Mouse (Mus musculus) intestine, postnatal 0 days (tissue): ENCODE measurements around the gene Cnot1. TPM values are rescaled to one million over a fixed set of nuclear protein-coding genes. Genes with fewer than 3 reads are reported as not detected.

ENCODE experiments used
- ATAC-seq: fragments of 200-750 bp; cut with Nextera tagmentation; 2 replicates; pipeline ENCODE4 v1.8.0; 2017; ENCODE audit warnings: mild to moderate bottlenecking, moderate TSS enrichment, moderate library complexity
- H3K27ac ChIP-seq: fragments of 300-500 bp; sonication (generic); 2 replicates; pipeline ENCODE4 v1.5.1; 2014; ENCODE audit warnings: mild to moderate bottlenecking, low read depth, low read length, moderate library complexity
- H3K27me3 ChIP-seq: fragments of 300-500 bp; sonication (generic); replicated peaks from 2 replicates; pipeline ENCODE4 v1.6.1; 2014; ENCODE audit warnings: low read length, mixed read lengths; ENCODE audit not compliant: control insufficient read depth, insufficient read depth
- H3K36me3 ChIP-seq: fragments of 300-500 bp; sonication (generic); 2 replicates; pipeline ENCODE4 v1.6.1; 2014; ENCODE audit warnings: mild to moderate bottlenecking, moderate library complexity; ENCODE audit not compliant: control insufficient read depth, insufficient read depth
- H3K4me1 ChIP-seq: fragments of 300-500 bp; sonication (generic); replicated peaks from 2 replicates; pipeline ENCODE4 v1.6.1; 2014; ENCODE audit warnings: antibody characterized with exemption, low read length, mixed read lengths; ENCODE audit not compliant: control insufficient read depth, insufficient read depth
- H3K4me2 ChIP-seq: fragments of 300-500 bp; sonication (generic); replicated peaks from 2 replicates; pipeline ENCODE4 v1.6.1; 2014; ENCODE audit warnings: low read depth, mild to moderate bottlenecking, moderate library complexity
- H3K4me3 ChIP-seq: fragments of 300-500 bp; sonication (generic); 2 replicates; pipeline ENCODE4 v1.5.1; 2014; ENCODE audit warnings: low read depth, low read length
- H3K9ac ChIP-seq: fragments of 300-500 bp; sonication (generic); 2 replicates; pipeline ENCODE4 v1.6.1; 2014; ENCODE audit warnings: mild to moderate bottlenecking, low read depth, low read length
- H3K9me3 ChIP-seq: fragments of 300-500 bp; sonication (generic); 2 replicates; pipeline ENCODE4 v1.6.1; 2016; ENCODE audit warnings: mixed run types; ENCODE audit not compliant: control insufficient read depth
- CTCF ChIP-seq: sonication (generic); IDR thresholded peaks from 2 replicates; pipeline ENCODE4 v1.5.1; 2016; ENCODE audit warnings: low read depth, mild to moderate bottlenecking, control low read depth, antibody characterized with exemption, moderate library complexity
- WGBS: fragments of 180-500 bp; shearing (Covaris S2); extraction: QIAGEN DNeasy Blood & Tissue Kit; methylation state at CpG from one replicate; pipeline ENCODE4 v1.1.7; 2014; 5-methylcytosine and 5-hydroxymethylcytosine counted together
- polyA plus RNA-seq: library from polyadenylated mRNA; unstranded; fragments of >200 nt; fragmentation: Nextera tagmentation; extraction: Ambion mirVana; gene quantifications from 2 replicates; pipeline ENCODE4 v1.2.1, GENCODE M21; 2015

Gene Cnot1
- polyA plus RNA-seq, 1 experiment from 2014 or later: 18.2 TPM

- Histone ChIP-seq H3K4me3 (peak overlapping the region; percentile 50), H3K4me1 (peaks cover 11% of the 10 kb centered on the region; the same call in 1 of the 2 replicates), H3K9ac (peak overlapping the region; percentile 38), H3K27me3 (0 out of 2 replicates have a peak, but pooled peaks cover 11% of the 10 kb centered on the region), H3K9me3 (no peaks in the 10 kb centered on the region), H3K36me3 (no peaks in the 10 kb centered on the region), H3K27ac (no peak overlapping the region), H3K4me2 (peak overlapping the region; percentile 98)
- TF ChIP-seq CTCF: no peak
- WGBS: 2% methylated on average over 34 of the region's 34 CpGs
- peak; percentile 72 for ATAC-seq
Observed at GRCm38 (mm10) chr8:95702480-95703446, 104.5 kb downstream of the Cnot1 start.

- no peak overlapping the region for H3K9ac ChIP-seq
- peaks cover 11% of the 10 kb centered on the region; the same call in 1 of the 2 replicates for H3K4me1 ChIP-seq
- no peaks in the 10 kb centered on the region for H3K9me3 ChIP-seq
- H3K36me3 ChIP-seq: no peaks in the 10 kb centered on the region
- WGBS: 77% methylated on average over 4 of the region's 4 CpGs
- TF ChIP-seq CTCF: no peak
- no peak overlapping the region for H3K4me2 ChIP-seq
- ATAC-seq: no peak
- no peak overlapping the region for H3K27ac ChIP-seq
- H3K27me3 ChIP-seq: peaks cover 17% of the 10 kb centered on the region; the same call in 1 of the 2 replicates
- no peak overlapping the region for H3K4me3 ChIP-seq
Observed at GRCm38 (mm10) chr8:95701809-95702208, 105.5 kb downstream of the Cnot1 start.

- 69% methylated on average over 9 of the region's 9 CpGs for WGBS
- H3K4me2 ChIP-seq: no peak overlapping the region
- no peak overlapping the region for H3K27ac ChIP-seq
- no peak for TF ChIP-seq CTCF
- ATAC-seq: no peak
- H3K36me3 ChIP-seq: no peaks in the 10 kb centered on the region
- H3K9me3 ChIP-seq: no peaks in the 10 kb centered on the region
- H3K9ac ChIP-seq: no peak overlapping the region
- no peak overlapping the region for H3K4me3 ChIP-seq
- peaks cover 11% of the 10 kb centered on the region; the same call in 1 of the 2 replicates for H3K4me1 ChIP-seq
- peaks cover 22% of the 10 kb centered on the region; the same call in 1 of the 2 replicates for H3K27me3 ChIP-seq
Observed at GRCm38 (mm10) chr8:95700282-95700681, 107.0 kb downstream of the Cnot1 start.

- H3K4me3 ChIP-seq: no peak overlapping the region
- H3K4me1 ChIP-seq: peaks cover 6% of the 10 kb centered on the region; the same call in 1 of the 2 replicates
- no peaks in the 10 kb centered on the region for H3K9me3 ChIP-seq
- peaks cover 31% of the 10 kb centered on the region; the same call in 1 of the 2 replicates for H3K27me3 ChIP-seq
- no peak overlapping the region for H3K27ac ChIP-seq
- no peak overlapping the region for H3K9ac ChIP-seq
- no peak for ATAC-seq
- H3K36me3 ChIP-seq: no peaks in the 10 kb centered on the region
- 26% methylated on average over 6 of the region's 6 CpGs for WGBS
- no peak for TF ChIP-seq CTCF
- no peak overlapping the region for H3K4me2 ChIP-seq
Observed at GRCm38 (mm10) chr8:95698179-95698578, 109.1 kb downstream of the Cnot1 start.

GRCm38 (mm10) chr8:95697128-95697527 is 110.1 kb downstream of the Cnot1 start:
- Histone ChIP-seq H3K36me3 (no peaks in the 10 kb centered on the region), H3K4me2 (no peak overlapping the region), H3K4me3 (no peak overlapping the region), H3K4me1 (no peaks in the 10 kb centered on the region), H3K27me3 (peaks cover 31% of the 10 kb centered on the region; the same call in 1 of the 2 replicates), H3K9me3 (no peaks in the 10 kb centered on the region), H3K9ac (no peak overlapping the region), H3K27ac (no peak overlapping the region)
- WGBS: 1% methylated on average over 11 of the region's 11 CpGs
- peak; percentile 45; the same call in 1 of the 2 replicates for ATAC-seq
- peak; percentile 98 for TF ChIP-seq CTCF

GRCm38 (mm10) chr8:95696661-95697060 is 110.6 kb downstream of the Cnot1 start:
- Histone ChIP-seq H3K36me3 (no peaks in the 10 kb centered on the region), H3K4me1 (no peaks in the 10 kb centered on the region), H3K4me3 (no peak overlapping the region), H3K9me3 (no peaks in the 10 kb centered on the region), H3K9ac (no peak overlapping the region), H3K4me2 (no peak overlapping the region), H3K27me3 (peaks cover 31% of the 10 kb centered on the region; the same call in 1 of the 2 replicates), H3K27ac (no peak overlapping the region)
- 59% methylated on average over 8 of the region's 8 CpGs for WGBS
- no peak for TF ChIP-seq CTCF
- no peak for ATAC-seq
